Mouse (Mus musculus) spleen, adult 2 months (tissue): Measurements from ENCODE around the gene Hcst.

Experiments
- CTCF ChIP-seq: fragments of 200-500 bp; IDR thresholded peaks from 2 replicates; pipeline ENCODE4 v1.5.1; 2011; ENCODE audit warnings: mild to moderate bottlenecking, inconsistent platforms; ENCODE audit not compliant: insufficient read depth, insufficient read length, insufficient replicate concordance; ENCODE audit errors: extremely low read depth
- POLR2A ChIP-seq: fragments of 200-500 bp; IDR thresholded peaks from 2 replicates; pipeline ENCODE4 v1.6.1; 2011; ENCODE audit warnings: low read depth, low read length, inconsistent platforms

DNA sequence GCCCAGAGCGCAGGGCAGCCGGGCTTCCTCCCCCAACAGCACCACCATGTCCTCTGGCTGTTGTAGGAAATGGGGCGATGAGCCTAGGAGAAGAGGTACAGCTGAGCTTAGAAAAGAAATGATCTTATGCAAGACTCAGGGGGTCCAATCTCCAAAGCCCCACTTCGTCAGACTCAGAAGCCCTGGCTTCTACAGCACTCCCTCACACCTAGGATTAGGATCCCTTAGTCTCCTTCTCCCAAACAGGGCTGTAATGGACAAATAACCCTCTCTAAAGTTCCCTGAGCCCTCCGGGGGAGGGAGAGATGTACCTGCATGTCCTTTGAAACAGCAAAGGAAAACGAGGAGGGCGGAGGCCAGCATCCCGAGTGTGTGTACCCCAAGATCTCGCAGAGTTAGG lies 36.8 kb upstream of the Hcst start:
- TF ChIP-seq CTCF (no peak), POLR2A (no peak)
